Mouse (Mus musculus) liver, embryonic 14.5 days (tissue): Measurements from ENCODE around the gene Slco2a1. TPM values are rescaled to one million over a fixed set of nuclear protein-coding genes. Genes with fewer than 3 reads are reported as not detected.

Experiments
- ATAC-seq: fragments of 200-750 bp; cut with Nextera tagmentation; 2 replicates; pipeline ENCODE4 v1.8.0; 2017; ENCODE audit warnings: moderate number of reproducible peaks, mild to moderate bottlenecking, moderate library complexity; ENCODE audit not compliant: insufficient read depth
- DNase-seq, 3 experiments: peaks; one replicate each; pipeline ENCODE4 v3.0.0-alpha.2; 2012 to 2013; ENCODE audit warnings: low read depth in 3 of 3, low spot score in 3 of 3
- H3K27ac ChIP-seq: fragments of 300-500 bp; sonication (generic); 2 replicates; pipeline ENCODE4 v1.5.1; 2014; ENCODE audit warnings: moderate library complexity, mild to moderate bottlenecking, control low read depth, inconsistent platforms
- H3K27me3 ChIP-seq: fragments of 300-500 bp; sonication (generic); 2 replicates; pipeline ENCODE4 v1.6.1; 2014; ENCODE audit warnings: mild to moderate bottlenecking, low read length, moderate library complexity; ENCODE audit not compliant: control insufficient read depth, insufficient read depth
- H3K36me3 ChIP-seq: fragments of 300-500 bp; sonication (generic); replicated peaks from 2 replicates; pipeline ENCODE4 v1.6.1; 2014; ENCODE audit warnings: low read depth; ENCODE audit not compliant: control insufficient read depth, insufficient read depth
- H3K4me1 ChIP-seq, 2 experiments: fragments of 200-500 bp in 1 of 2; fragments of 300-500 bp in 1 of 2; sonication (generic) in 1 of 2; replicated peaks; 2 replicates each; pipeline ENCODE4 v1.6.1; 2012 to 2014; ENCODE audit warnings: antibody characterized with exemption in 1 of 2, inconsistent platforms in 1 of 2, low read length in 1 of 2; ENCODE audit not compliant: control insufficient read depth in 2 of 2, insufficient read depth in 2 of 2
- H3K4me2 ChIP-seq: fragments of 300-500 bp; sonication (generic); 2 replicates; pipeline ENCODE4 v1.6.1; 2014; ENCODE audit warnings: low read depth, mild to moderate bottlenecking, control low read depth, moderate library complexity
- H3K4me3 ChIP-seq, 2 experiments: fragments of 200-500 bp in 1 of 2; fragments of 300-500 bp in 1 of 2; sonication (generic) in 1 of 2; 2 replicates each; pipeline ENCODE4 v1.5.1; 2012 to 2014; ENCODE audit warnings: low read depth in 2 of 2, low read length in 2 of 2, mild to moderate bottlenecking in 2 of 2, control low read depth in 1 of 2, inconsistent platforms in 1 of 2, moderate library complexity in 1 of 2; ENCODE audit not compliant: insufficient read depth in 1 of 2
- H3K9ac ChIP-seq: fragments of 300-500 bp; sonication (generic); replicated peaks from 2 replicates; pipeline ENCODE4 v1.6.1; 2014; ENCODE audit warnings: mild to moderate bottlenecking, control low read depth, moderate library complexity
- H3K9me3 ChIP-seq: fragments of 300-500 bp; sonication (generic); 2 replicates; pipeline ENCODE4 v1.6.1; 2016; ENCODE audit warnings: low read length, mixed read lengths; ENCODE audit not compliant: control insufficient read depth
- CTCF ChIP-seq: IDR thresholded peaks from 2 replicates; pipeline ENCODE4 v1.5.1; 2016; ENCODE audit warnings: antibody characterized with exemption, low read depth, control low read depth
- EP300 ChIP-seq: IDR thresholded peaks from 2 replicates; pipeline ENCODE4 v1.6.1; 2016; ENCODE audit warnings: antibody characterized with exemption, low read depth
- WGBS: fragments of 180-500 bp; shearing (Covaris S2); extraction: QIAGEN DNeasy Blood & Tissue Kit; methylation state at CpG from one replicate; pipeline ENCODE4 v1.1.7; 2014; ENCODE audit not compliant: insufficient replicate concordance; 5-methylcytosine and 5-hydroxymethylcytosine counted together
- polyA plus RNA-seq, 2 experiments: library from polyadenylated mRNA; depleted of rRNA in 1 of 2; stranded (reverse) in 1 of 2; unstranded in 1 of 2; fragments of >200 nt; fragmentation: Nextera tagmentation in 1 of 2; extraction: Ambion mirVana in 1 of 2; gene quantifications; 2 replicates each; pipeline versions ENCODE4 v1.2.1 to v1.2.3; 2012 to 2014

Slco2a1 gene
- polyA plus RNA-seq, 2 experiments = 1.7 to 3.3 TPM

- H3K27me3 ChIP-seq = no peaks in the 10 kb centered on the region
Measured at GRCm38 (mm10) chr9:103056164-103056563, 67.7 kb downstream of the Slco2a1 start.

GRCm38 (mm10) chr9:103060551-103060950 lies 72.0 kb downstream of the Slco2a1 start:
- 57% methylated on average over 2 of the region's 2 CpGs for WGBS

More at GRCm38 (mm10) chr9:103056164-103056563, 67.7 kb downstream of the Slco2a1 start:
- Histone ChIP-seq H3K4me1 (no peaks in the 10 kb centered on the region), H3K27ac (no peak overlapping the region), H3K4me3 (no peak overlapping the region), H3K9me3 (no peaks in the 10 kb centered on the region), H3K36me3 (no peaks in the 10 kb centered on the region), H3K9ac (no peak overlapping the region), H3K4me2 (no peak overlapping the region)
- no peak for TF ChIP-seq CTCF
- no peak for TF ChIP-seq EP300
- 61% methylated on average over 5 of the region's 5 CpGs for WGBS
- no peak for DNase-seq
- ATAC-seq = no peak

GRCm38 (mm10) chr9:103061471-103062053 lies 73.0 kb downstream of the Slco2a1 start:
- no peak for DNase-seq
- Histone ChIP-seq H3K27me3 (no peaks in the 10 kb centered on the region), H3K4me3 (no peak overlapping the region), H3K4me2 (no peak overlapping the region), H3K4me1 (no peaks in the 10 kb centered on the region), H3K27ac (no peak overlapping the region), H3K36me3 (no peaks in the 10 kb centered on the region), H3K9ac (no peak overlapping the region), H3K9me3 (no peaks in the 10 kb centered on the region)
- TF ChIP-seq CTCF (no peak), EP300 (no peak)
- ATAC-seq = no peak
- WGBS = 38% methylated on average over 5 of the region's 5 CpGs

More at GRCm38 (mm10) chr9:103060551-103060950, 72.0 kb downstream of the Slco2a1 start:
- Histone ChIP-seq H3K4me3 (no peak overlapping the region), H3K4me2 (no peak overlapping the region), H3K36me3 (no peaks in the 10 kb centered on the region), H3K9me3 (no peaks in the 10 kb centered on the region), H3K4me1 (no peaks in the 10 kb centered on the region), H3K9ac (no peak overlapping the region), H3K27me3 (no peaks in the 10 kb centered on the region), H3K27ac (no peak overlapping the region)
- DNase-seq = no peak
- TF ChIP-seq CTCF = no peak
- no peak for TF ChIP-seq EP300
- no peak for ATAC-seq

- ATAC-seq = no peak
- Histone ChIP-seq H3K27me3 (no peaks in the 10 kb centered on the region), H3K27ac (no peak overlapping the region), H3K9me3 (no peaks in the 10 kb centered on the region), H3K9ac (no peak overlapping the region), H3K36me3 (no peaks in the 10 kb centered on the region), H3K4me2 (no peak overlapping the region), H3K4me3 (no peak overlapping the region), H3K4me1 (no peaks in the 10 kb centered on the region)
- DNase-seq = no peak
- no peak for TF ChIP-seq CTCF
- no peak for TF ChIP-seq EP300
- WGBS = 66% methylated on average over 6 of the region's 6 CpGs
Measured at GRCm38 (mm10) chr9:103063591-103063990, 75.1 kb downstream of the Slco2a1 start.

GRCm38 (mm10) chr9:103066845-103067244 lies 78.3 kb downstream of the Slco2a1 start:
- Histone ChIP-seq H3K9ac (no peak overlapping the region), H3K27me3 (no peaks in the 10 kb centered on the region), H3K27ac (no peak overlapping the region), H3K4me3 (no peak overlapping the region), H3K9me3 (no peaks in the 10 kb centered on the region), H3K4me2 (no peak overlapping the region), H3K4me1 (no peaks in the 10 kb centered on the region), H3K36me3 (no peaks in the 10 kb centered on the region)
- ATAC-seq = no peak
- TF ChIP-seq CTCF (no peak), EP300 (no peak)
- DNase-seq = no peak
- 69% methylated on average over 8 of the region's 8 CpGs for WGBS
